Mouse (Mus musculus) left cerebral cortex, adult 8-10 months (tissue): Measurements from ENCODE around the gene Fxr1. TPM values are rescaled to one million over a fixed set of nuclear protein-coding genes. Genes with fewer than 3 reads are reported as not detected.
A peak's percentile ranks its signal among the peaks of the same experiment; 100 is the strongest.
"Not testable (repeated sequence)": the region's sequence is repeated elsewhere in the genome, so short reads cannot be mapped to it uniquely, and the experiment has no call there.

Source experiments
- DNase-seq, 2 experiments: peaks; one replicate each; pipeline ENCODE4 v3.0.0; 2022; ENCODE audit warnings: low spot score in 2 of 2
- total RNA-seq, 4 experiments: library from RNA; stranded (reverse); gene quantifications; 2 replicates each; pipeline ENCODE4 v1.2.4; 2022

Fxr1 gene
- total RNA-seq = 10 to 100 TPM; 75.8 to 82.8 (median 79.2) TPM

DNA sequence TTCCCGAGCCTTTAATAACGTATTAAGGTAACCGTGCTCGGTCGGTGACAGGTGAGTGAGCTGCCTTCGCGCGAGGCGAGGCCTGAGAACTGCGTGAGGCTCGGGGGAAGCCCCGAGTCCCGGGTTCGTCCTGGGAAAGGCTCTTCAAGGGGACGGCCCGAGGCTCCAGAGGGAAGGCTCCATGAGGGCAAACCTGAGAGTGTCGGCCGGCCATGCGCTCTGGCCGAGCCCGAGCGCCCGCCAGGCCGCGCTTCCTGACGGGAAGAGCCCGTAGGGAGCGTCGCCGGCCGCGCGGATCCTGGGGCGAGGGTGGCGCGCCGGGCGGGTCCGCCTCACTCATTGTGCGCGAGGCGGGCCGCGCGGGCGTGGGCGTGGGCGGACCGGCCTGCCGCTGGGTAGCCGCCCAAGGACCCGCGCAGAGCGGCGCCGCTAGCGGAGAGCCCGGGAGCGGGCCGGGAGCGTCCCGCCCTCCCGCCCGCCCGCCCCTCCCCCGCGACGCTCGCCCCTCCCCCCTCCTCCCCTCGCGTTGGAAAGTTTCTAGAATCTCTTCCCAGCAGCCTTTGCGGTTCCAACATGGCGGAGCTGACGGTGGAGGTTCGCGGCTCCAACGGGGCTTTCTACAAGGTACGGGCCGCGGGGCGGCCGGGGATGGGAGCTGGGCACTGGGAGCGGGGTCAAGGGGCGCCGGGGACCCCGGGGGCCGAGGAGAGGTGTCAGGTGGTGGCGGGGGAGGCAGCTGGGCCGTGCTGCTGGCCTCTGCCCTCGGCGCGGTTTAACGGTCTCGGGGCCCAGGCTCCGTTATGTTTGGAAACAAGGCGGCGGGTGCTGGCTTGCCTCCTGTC lies at the start of gene Fxr1:
TSS of gene Fxr1 (plus strand) at position 404 of the 842 bp plus-strand sequence.
- DNase-seq = peak; percentile 80 to 81

DNA sequence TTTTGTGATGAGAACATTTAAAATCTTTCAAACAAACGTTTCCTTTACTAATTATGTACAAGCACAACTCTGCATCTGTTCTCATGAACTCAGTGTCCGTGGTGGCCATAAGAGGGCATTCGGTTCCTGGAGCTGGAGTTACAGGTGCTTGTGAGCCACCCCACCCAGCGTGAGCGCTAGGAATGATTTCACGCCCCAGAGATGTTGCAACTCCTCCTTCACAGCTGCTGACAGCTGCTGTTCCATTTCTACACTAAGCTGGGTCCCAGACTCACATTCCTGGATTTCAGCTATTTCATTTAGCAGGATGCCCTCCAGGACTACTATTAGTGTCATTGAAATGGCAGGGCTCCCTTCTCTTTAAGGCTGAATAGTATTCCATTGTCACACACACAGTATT lies 40.3 kb upstream of the Fxr1 start:
- no peak for DNase-seq

DNA sequence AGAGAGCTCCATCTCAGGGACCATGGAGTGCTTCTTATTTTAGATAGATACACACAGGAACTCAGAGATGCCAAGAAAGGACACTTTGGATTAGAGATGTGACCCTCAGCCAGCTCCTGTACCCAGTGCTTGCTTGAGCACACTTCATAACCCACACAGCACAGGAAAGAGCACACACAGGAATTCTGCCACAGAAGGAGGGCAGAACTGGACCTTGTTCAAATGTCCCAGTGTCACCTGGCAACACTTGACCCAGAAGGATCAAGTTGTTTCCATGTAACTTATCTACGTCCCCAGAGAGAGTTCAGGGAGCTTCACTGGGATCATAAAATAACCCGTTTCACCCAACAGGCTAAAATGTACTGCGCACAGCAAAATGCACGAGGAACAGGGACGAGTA lies 37.0 kb upstream of the Fxr1 start:
- DNase-seq = no peak

DNA sequence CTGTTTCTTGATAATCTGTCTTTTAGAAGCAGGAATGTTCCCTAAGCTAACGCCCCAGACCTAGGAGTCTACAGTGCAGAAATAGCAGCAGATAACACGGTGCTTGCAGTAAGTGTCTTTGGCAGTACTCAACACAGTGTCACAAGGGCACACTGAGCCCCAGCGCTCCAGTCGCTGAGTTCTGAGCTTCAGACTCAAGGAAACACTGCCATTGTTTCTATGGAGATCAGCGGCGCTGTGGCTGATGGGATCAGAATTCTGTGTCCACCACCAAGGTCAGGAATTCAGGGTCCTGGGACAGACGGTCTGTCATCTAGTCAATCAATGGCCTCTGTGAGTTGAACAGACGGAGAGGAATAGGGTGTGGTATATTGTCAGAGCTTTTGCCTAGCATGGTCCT lies 30.4 kb upstream of the Fxr1 start:
- no peak for DNase-seq

DNA sequence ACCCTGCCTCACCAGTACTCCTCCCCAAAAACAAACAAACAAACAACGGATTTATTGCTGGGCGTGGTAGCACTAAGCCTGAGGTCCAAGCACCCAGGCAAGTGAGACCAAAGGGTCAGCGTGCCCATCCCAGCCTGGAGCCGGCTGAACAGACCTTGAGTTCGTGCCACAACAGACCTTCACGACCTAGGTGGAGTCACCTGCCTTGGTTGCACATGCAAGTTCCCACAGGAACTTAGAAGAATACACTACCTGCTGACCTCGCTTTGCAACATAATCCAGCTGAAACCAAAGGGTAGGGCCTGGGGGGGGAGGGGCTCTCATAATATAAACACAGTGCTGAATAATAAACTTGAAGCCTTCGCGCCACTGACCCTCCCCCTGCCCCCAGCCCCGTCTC lies 29.3 kb upstream of the Fxr1 start:
- DNase-seq = no peak

DNA sequence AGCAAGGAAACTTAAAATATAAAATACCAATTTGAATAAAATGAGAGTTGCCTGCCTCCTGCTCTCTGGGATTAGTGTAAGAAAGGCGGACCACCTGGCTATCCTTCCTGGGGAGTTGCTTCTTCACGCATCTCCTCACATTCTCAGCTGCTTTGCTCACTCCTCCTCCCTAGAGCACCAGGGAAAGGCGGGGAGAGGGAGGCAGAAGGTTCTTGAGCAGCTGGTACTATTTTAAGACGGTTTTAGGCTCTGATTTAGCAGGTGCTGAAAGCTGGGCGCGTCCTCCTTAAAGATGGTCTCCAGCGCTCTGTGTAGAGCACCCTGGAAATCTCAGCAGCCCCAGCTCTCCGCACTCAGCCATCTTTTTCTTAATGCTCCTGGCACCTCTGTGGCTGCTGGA lies 28.8 kb upstream of the Fxr1 start:
- DNase-seq = peak in 1 of 2 experiments; percentile 5

DNA sequence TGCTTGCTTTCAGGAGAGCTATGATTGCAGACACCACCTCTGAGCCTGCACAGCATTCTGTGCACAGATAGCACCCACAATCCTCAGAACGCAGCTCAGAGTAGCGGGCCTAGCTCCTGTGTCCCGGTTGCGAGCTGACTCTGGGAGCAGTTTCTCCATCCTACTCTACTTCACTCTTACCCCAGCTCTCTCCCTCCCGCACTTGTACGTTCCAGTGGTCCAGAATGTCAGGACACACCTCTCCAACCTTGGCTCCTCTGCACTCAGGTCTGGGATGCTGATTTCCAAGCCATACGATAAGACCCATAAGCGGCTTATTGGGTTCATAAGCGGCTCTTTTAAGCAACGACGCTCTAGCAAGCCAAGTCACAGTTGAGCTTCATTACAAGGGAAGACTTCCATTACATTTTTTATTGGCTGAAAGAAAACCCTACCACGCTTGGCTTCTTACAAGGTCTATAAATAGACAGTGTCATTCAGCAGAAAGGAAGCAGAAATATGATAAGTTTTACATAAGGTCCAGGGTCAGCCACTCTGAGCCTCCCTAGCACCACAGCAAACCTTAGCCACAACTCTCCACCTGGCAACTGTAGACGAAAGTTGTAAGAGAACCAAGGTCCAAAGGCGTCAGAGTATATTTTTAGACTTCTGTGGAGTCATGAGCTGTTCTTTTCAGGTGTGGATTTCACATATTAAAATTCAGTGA lies 26.2 kb upstream of the Fxr1 start:
- DNase-seq = no peak

DNA sequence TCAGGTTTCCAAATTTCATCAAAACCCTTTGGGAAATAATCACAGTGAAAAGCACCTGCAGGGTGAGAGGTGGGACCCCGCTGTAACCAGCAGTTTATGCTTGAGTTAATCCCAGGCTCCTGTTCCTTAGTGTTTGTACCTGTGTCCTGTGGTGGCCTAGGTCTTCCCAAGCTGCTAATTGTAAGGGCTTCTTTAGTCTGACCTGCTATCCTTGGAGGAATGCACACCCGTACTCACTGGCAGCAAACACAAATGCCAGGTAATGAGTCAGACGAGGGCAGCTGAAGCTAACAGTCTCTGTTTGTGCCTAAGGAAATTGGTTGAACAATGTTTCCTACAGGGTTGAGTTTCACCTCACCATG lies 25.6 kb upstream of the Fxr1 start:
- DNase-seq = no peak

DNA sequence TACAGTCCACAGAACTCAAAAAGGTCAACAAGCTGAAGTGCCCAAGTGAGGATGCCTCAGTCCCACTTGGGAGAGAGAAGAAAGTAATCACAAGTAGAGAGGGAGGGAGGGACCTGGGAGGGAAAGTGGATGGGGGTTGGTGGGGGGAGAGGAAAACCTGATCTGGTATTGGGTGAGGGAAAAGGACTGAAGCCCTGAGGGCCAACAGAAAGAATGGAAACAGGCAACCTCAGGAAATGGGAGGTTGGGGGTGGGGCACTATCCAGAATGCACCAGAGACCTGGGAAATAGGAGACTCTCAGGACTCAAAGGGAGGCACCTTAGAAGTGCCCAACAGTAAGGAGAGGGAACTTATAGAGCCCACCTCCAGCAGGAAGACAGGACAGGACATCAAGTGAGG lies 18.1 kb upstream of the Fxr1 start:
- DNase-seq = not testable (repeated sequence)

DNA sequence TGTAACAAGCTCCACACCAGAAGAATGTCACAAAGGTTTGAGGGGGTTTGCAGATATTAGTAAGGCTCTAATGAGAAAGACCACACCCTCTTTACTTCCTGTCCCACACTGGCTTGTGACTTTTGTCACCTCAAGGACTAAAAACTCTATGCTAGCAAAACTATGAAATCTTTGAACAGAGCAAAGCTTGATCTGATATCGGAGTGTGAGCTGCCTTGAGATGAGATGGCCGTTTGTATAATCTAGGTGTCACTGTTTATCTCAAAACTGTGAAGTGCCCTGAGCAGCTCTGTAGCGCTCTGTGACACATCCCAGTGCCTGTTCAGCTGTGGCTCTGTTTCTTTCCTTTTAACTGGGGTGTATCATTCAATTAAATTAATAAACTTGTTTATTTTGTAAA lies 15.9 kb upstream of the Fxr1 start:
- DNase-seq = no peak

DNA sequence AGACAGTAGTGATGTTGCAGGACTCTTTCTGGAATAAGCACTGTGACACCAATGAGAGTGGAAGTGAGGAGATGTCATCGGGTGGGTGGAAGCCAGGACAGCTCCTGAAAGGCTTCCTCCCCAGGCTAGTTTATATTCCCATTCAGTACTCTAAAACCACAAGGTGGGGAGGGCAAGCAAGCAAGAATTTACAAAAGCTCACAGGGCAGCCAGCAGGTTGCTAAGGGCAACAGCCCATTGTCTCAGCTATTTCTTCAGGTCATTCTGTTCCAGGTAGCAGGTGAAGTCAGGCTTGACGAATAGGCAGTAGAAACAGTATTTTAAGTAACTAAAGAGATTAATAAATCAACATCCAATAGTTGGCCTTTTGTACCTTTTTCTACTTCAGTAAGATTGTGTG lies 13.4 kb upstream of the Fxr1 start:
- no peak for DNase-seq

DNA sequence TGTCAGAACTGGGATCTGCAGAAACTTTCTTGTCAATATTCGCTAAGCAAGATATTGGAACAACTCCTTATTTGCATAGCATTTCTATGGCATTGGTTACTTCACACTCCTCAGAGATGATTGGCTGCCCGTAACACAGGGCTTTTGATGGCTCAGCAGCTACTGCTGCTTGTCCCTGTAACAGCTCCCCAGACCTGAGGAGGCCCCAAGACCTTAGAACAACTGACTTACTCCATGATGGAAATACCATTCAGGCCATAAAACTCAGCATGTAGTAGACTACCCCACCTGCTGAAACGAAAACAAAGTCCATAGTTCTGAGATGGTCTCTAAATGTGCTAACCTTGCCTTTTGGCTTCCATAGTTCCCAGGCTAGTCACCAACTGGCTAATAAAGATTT lies 12.9 kb upstream of the Fxr1 start:
- DNase-seq = no peak

DNA sequence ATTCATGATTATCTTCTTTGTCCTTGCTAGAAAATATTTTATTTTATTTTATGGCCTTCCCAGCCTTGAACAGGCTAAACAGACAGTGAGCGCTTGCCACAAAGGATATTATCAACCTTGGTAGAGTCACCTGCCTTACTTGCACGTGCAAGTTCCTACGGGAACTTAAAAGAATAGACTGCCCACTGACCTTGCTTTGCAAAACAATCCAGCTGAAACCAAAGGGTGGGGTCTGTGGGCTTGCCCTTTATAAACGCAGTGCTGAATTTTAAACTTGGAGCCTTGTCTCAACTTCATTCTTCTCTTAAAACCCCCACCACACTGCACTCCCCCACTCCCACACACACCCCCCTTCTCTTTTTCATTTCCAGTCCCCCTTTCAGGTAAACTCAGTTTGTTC lies 12.1 kb upstream of the Fxr1 start:
- DNase-seq = no peak

DNA sequence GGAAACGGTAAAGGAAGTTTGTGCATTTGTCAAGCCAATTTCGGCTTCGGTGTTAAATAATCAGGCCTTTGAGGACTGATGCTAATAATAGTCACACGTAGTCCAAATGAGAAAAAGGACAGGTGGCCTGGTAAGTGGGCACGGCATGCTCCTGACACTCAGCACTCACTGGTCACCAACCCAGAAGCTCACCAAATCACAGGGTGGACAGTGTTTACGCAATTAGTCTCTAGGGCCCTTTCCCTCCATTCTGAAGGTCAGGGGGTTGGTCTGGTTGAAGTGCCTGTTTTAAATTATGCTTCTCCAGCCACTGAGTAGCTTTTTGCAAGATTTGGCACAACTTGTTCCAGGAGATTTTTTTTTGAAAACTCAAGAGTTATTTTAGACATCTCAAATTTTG lies 11.6 kb upstream of the Fxr1 start:
- no peak for DNase-seq

DNA sequence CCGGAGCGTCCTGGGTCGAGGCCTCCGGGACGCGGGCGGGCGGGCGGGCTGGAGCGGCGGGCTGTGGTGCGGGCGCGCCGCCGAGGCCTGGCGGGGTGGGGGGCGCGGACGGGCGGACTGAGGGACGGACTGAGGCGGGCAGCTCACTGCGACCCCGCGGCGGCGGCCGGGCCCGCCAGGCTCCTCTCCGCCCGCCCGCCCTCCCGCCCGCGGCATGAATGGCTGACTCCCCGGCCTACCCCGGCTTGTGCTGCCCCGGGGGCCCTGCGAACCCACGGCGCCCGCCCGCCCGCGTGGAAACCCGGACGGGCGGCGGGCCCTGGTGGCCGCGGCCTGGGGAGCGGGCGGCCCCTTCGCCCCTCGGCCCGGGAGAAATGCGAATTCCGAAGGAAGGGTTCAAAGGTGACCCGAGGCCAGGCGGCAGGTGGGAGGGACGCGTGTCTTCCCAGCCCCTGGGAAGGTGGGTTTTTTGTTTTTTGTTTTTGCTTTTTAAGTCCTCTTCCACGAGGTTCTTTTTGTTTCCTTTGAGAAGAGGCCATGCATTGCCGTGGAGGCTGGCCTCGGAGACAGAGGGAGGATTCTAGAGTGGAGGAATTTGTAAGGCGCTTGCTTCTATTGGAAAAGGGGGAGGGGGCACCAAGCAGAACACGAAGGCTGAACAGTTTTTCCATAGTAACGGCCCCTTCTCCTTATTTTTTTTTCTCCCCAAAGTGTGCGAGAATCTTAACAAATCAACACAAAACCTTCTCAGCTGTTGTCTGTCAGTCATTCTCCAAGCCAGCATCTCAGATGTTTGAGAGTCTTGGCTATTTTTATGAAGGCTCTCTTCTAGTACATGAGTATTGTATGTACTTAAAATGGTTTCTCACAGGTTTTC lies 877 bp downstream of the Fxr1 start:
- DNase-seq = no peak

DNA sequence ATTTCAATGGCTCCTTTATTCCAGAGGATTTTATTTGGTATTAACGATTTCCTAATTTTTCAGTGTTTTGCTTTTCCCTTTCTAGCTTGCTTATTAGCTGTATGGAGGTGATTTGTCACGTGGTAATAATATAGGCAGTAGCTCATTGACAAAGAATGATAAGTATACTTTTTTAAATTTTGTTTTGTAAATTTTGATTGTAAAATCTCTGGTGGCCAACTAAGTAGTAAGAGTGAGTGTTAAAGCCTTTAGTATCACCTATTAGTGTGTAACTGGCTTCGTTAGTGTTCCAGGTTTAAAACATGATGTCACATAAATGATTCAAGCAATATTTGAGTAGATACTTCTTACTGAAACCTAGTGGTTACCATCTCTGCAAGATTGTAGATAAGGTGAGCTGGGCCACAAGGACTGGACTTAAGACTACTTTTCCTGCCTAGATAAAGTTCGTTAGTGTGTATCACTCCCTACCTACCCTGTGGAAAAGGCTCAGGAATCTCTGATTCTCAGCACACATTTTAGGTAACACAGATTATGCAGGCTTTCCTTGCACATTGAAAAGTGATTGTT lies 1.6 kb downstream of the Fxr1 start:
- no peak for DNase-seq

DNA sequence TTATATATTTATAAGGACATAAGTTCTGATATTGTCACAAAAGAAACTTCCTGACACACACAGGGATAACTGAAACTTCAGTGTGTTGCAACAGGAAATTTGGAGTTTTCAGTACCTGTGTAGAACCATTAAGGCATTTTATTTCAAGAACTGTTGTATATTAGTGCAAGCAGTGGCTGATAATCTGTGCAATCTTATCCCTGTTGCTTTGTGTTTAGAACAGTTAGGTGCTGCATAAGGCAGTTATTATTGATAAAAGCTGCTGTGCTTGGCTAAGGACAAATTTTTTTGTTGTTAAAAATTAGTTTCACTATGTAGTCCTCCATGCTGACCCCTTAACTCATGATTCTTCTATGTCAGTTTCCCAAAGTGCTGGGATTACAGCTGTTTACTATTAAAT lies 9.2 kb downstream of the Fxr1 start:
- DNase-seq = no peak

DNA sequence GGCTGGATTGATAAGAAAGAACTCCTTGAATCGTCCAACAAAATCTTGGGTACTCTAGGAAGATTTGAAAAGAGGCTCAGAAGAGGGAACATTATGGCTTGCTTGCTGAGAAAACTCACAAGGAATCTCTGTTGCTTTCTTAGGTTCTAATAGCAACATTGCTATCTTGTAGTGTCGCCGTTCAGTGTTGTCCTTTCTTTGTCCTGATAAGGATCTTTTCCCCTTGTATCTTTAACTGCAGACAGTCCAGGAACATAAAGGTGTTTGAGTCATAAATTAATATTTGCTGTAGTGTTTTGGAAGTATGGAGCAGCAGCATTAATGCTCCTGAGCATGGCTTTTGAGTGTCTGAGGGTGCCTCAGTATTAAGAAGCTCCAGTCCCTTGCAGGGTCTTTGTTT lies 10.9 kb downstream of the Fxr1 start:
- no peak for DNase-seq

DNA sequence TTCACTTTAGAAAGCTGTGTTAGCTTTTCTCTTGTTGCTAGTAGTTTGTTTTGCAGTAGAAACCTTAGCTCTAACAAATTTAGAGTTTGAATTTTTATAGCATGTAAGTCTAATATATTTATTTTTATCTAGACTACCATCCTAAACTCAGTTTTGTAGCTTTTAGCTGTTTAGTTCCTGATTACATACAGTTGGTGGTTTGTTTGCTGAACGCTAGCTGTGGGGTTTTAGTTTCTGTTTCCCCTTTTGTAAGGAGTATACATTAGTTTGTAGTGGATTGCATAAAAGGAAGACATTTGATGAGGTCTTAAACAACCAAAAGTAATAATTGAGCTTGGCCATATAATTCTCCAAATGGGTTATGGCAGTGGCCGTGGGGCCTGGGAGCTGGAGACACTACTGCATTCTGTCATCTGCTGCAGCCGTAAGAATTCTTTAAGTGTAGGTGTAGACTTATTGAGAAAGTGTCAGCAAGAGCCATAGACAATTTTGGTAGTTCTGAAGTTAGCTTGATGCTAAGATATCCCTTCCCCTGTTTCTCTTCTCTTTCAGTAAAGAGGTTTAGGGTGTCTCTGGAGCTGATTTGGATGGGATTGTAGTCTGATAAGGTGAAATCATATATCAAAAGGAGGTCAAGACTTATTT lies 14.1 kb downstream of the Fxr1 start:
- DNase-seq = no peak

DNA sequence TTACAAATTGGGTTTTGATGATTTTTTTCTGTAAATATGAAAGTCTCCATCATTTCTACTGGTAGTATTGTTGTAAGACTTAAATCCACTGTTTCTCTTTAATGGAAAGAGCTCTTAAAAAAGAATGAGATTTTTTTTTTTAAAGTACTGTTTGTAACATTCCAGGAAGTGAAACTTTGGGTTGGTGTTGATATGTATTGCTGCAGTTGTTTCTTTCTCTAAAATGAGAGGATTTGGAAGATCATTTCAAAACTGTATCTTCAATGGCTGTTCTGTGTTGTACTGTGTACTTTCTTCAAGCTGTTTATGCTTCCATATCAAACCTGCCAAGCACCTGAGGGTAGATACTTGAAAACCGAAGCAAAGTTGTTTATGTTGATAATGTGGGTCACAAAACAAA lies 15.1 kb downstream of the Fxr1 start:
- no peak for DNase-seq

DNA sequence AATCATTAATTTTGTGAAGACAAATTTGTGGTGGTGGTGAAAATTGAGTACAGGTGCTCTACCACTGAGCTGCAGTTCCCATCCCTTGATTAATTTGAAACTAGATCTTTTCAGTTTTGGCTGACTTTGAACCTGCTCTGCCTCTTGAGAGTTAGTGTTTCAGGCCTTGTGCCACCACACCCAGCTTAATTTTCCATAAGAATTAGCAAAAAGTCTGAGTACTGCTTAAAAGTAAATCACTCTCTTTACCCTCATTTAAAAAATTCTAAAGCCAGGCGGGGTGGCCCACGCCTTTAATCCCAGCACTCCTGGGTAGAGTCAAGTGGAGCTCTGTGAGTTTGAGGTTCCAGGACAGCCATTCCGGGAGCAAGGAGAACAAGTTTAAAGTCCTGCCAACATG lies 16.0 kb downstream of the Fxr1 start:
- DNase-seq = no peak
